Mouse (Mus musculus): ENCODE data around the gene Atp8b5.

- TF ChIP-seq E2F4 (IDR thresholded peaks at IDR 0.05; ENCODE audit: insufficient read depth): no peak
- TF ChIP-seq USF1 (IDR thresholded peaks at IDR 0.05; ENCODE audit: low read depth): no peak
- no peak for TF ChIP-seq MAX (IDR thresholded peaks at IDR 0.05; ENCODE audit: low read depth)
- no peak for TF ChIP-seq POLR2AphosphoS2 (IDR thresholded peaks at IDR 0.05; ENCODE audit: insufficient read length, low read depth)
- no peak for TF ChIP-seq CEBPB (IDR thresholded peaks at IDR 0.05; ENCODE audit: insufficient read depth, poor library complexity, severe bottlenecking)
- no peak for TF ChIP-seq POLR2A (IDR thresholded peaks at IDR 0.05; ENCODE audit: insufficient read length, low read depth)
These were observed 115.4 kb downstream of the Atp8b5 start for GRCm38 (mm10) chr4:43382155-43383020.

Measured in myocyte (in vitro differentiated cells).